Mouse (Mus musculus): ENCODE data around the gene Iqgap3. TPM values are rescaled to one million over a fixed set of nuclear protein-coding genes. Genes with fewer than 3 reads are reported as not detected.
A peak's percentile ranks its signal among the peaks of the same experiment; 100 is the strongest.

Gene Iqgap3
- total RNA-seq, 2 experiments from 2014 or later = 0.15 to 0.20 TPM

DNA sequence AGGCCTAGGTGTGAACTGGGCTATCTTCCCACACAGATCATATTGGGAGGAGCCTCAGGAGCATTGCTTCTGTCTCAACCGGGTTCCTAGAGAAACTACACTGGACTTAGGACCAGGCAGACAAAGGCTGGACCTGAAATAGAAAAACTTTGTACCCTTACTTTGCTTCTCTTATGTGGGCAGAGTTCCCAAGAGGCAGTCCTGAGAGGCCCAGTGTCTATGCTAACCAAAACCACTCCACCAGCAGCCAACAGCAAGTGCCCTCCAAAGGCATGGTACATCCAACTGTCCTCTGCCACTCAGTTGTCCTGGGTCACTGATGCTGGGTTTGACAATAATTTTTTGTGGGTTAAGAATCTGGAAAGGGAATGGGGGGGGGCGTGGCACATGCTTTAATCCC lies 50.7 kb downstream of the Iqgap3 start:
- Histone ChIP-seq H3K4me3 (no peak overlapping the region), H3K27ac (peak overlapping the region; percentile 91)
- intact Hi-C loops (cut with DNase I) = loop anchor here (2.0 kb wide), 1 partner anchor 44 kb away; no protein-coding TSS in a partner anchor
- no peak for TF ChIP-seq CTCF (IDR thresholded peaks at IDR 0.05)
- DNase-seq = no peak

DNA sequence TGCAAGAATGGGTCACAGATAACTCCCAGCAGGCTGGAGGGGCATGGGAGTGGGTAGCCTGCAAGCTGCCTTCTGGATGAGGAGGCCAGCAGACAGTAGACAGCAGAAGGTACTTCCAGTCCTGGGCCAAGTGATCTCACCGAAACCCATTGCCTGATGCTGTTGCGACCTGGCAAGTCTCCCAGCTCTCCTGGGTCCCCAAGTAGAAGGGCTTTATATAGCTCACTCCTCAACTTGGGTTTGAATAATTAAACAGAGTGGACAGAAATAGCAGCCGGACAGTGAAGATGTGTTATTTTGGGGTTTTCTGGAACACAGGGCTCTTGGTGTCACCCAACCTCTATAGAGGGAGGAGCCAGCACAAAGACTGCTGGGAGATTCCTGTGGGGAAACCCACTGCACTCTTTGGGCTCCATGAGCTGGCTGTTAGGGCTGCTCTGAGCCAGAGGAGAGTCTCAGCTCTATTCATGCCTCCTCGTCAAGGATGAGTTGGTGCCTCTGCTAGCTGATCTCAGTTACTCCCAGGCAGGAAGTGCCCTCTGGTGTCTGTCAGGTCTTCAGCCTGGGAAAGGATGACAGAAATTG lies 51.5 kb downstream of the Iqgap3 start:
- TF ChIP-seq CTCF (IDR thresholded peaks at IDR 0.05) = peak; percentile 33; the same call in 1 of the 2 replicates
- peak; percentile 89 for DNase-seq
- H3K4me3 ChIP-seq = peak overlapping the region; percentile 58
- H3K27ac ChIP-seq = peak overlapping the region; percentile 91
- intact Hi-C loops (cut with DNase I) = loop anchor here (2.0 kb wide), 1 partner anchor 44 kb away; no protein-coding TSS in a partner anchor

DNA sequence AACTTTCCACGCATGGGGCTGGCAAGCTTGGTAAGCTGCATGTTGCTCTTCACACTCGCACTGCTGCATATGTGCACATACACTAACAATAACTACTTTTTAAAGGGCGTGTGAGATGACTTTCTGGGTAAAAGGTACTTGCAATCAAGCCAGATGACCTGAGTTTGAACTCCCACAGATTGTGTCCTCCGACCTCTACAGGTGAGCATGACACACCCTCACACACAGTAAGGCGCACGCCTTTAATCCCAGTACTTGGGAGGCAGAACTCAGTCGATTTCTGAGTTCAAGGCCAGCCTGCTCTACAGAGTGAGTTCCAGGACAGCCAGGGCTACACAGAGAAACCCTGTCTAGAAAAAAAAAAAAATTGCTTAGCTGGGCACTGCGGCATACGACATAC lies 54.6 kb downstream of the Iqgap3 start:
- intact Hi-C loops (cut with DNase I) = no loop called here
- no peak for DNase-seq
- TF ChIP-seq CTCF (IDR thresholded peaks at IDR 0.05) = no peak
- peak overlapping the region; percentile 100 for H3K27ac ChIP-seq
- no peak overlapping the region for H3K4me3 ChIP-seq

DNA sequence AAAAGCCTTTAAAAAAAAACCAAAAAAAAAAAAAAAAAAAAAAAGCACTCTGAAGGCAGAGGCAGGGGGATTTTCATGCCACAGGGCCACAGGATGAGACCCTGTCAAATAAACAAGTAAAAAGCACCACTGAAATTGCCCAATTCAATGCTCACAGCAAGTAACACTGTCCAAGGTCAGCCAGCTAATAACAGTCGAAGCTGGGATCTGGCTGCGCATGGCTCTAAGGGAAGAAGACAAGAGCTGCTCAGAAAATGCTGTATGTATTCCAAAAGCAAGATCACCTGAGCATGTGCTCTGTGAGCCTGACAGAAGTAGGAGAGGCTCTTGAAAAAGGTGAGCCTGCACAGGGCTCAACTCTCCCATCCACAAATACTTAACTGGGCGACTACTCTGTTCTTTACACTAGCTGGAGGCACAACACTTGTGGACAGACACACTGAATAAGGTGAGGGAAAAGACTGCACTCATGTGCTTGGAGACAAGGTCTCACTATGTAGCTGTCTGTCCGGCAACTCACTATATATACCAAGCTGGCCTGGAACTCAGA lies 55.2 kb downstream of the Iqgap3 start:
- TF ChIP-seq CTCF (IDR thresholded peaks at IDR 0.05) = no peak
- intact Hi-C loops (cut with DNase I) = no loop called here
- H3K4me3 ChIP-seq = peak overlapping the region; percentile 95
- DNase-seq = no peak
- peak overlapping the region; percentile 100 for H3K27ac ChIP-seq

DNA sequence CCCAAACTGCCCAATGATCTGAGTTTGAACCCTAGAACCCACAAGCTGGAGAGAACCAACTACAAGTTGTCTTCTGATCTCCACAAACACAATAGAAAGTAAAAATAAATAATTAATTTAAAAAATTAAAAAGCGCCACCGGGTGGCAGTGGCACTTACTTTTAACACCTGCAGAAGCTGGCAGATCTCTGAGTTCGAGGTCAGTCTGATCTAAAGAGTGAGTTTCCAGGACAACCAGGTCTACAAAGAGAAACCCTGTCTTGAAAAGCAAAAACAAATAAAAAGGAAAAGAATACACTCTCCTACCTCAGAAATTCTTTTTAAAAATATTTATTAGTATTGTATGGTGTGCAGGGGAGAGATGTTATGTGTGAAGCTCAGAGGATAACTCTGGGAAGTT lies 56.0 kb downstream of the Iqgap3 start:
- intact Hi-C loops (cut with DNase I) = no loop called here
- peak; percentile 25 for DNase-seq
- peak; percentile 28 for TF ChIP-seq CTCF (IDR thresholded peaks at IDR 0.05)
- peak overlapping the region; percentile 95 for H3K4me3 ChIP-seq
- H3K27ac ChIP-seq = peak overlapping the region; percentile 100

DNA sequence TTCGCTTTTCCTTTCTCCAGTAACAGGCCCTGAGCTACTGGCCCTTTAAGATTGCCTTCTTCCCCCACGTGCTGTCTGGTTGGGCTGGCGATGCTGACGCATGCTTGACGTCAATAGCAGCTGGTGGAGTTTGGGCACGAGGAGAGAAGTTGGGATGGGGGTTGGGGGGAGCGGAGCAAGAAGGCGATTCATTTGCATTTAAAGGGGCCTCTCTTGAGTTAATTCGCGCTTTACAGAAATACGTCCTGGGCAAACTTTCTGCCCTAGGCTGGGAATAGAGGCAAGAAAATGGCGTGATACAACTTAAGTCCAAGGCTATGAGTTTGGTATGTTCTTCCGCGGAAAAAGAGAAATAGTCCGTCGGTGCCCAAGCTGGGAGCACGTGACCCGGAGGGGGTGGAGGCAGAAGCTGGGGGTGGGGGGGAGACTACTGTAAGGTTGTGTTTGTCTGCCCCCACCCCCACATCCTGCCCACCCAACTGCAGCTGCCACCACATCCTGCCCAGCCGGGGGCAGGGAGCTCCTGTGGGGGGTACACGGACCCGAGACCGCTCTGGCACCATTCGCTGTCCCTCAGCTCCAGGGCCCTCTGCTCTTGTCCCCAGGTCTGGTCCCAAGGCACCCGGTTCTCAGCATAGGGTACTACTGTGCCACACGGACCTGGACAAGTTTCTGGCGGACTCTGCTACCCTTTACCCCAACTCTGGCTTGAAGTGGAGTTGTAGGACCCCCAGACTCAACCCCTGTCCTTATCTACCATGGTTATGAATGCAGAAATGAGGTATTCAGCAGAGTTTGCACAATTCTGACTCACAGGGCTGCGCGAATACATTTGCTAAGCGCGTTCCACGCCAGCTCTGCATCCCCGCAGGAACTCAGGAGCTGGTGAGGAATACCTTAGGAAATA lies 56.8 kb downstream of the Iqgap3 start:
- H3K27ac ChIP-seq = peak overlapping the region; percentile 100
- intact Hi-C loops (cut with DNase I) = no loop called here
- TF ChIP-seq CTCF (IDR thresholded peaks at IDR 0.05) = no peak
- peak overlapping the region; percentile 95 for H3K4me3 ChIP-seq
- peak; percentile 96 for DNase-seq

DNA sequence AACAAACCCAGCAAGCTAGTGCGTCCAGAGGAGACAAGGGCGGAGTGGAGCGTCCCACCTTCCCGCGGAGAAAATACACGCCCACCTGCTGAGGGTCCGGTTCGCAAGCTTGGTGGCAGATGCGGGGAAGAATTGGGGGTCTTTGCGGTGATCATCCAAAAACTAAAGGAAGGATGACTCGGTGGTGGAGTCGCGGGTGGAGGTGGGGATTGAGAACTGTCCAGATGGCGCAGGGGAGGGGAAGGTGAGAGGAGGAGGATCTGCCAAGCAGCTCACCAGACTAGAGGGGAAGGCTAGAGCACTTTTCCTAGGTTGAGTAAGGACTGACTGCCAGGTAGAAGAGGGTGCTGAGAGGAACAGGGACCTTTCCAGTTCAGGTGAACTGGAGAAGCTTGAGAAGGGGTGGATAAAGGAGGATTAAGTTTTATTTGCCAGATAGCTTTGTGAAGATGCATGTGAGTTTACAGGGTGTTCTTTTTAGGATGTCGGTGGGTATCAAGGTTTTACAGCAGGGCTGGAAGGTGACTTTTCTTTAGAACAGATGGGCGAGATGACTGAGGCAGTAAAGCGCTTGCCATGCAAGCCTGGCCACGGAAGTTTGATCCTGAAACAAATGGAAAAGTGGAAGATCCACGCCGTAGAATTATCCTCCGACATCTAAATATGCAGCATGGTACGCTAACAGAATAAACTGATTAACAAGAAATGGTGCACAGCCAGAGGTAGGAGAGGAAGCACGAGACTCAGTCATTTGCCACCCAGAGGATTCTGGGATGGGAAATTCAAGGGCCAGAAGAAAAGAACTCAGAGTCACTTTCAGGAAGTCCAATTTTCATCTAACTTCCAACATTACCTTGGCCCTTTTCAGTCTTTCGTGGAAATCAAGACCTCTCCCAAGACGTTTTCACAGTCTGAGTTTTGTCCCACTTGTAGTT lies 57.7 kb downstream of the Iqgap3 start:
- intact Hi-C loops (cut with DNase I) = loop anchor here (10.0 kb wide), 1 partner anchor 355 kb away; no protein-coding TSS in a partner anchor
- peak; percentile 73 for DNase-seq
- TF ChIP-seq CTCF (IDR thresholded peaks at IDR 0.05) = no peak

DNA sequence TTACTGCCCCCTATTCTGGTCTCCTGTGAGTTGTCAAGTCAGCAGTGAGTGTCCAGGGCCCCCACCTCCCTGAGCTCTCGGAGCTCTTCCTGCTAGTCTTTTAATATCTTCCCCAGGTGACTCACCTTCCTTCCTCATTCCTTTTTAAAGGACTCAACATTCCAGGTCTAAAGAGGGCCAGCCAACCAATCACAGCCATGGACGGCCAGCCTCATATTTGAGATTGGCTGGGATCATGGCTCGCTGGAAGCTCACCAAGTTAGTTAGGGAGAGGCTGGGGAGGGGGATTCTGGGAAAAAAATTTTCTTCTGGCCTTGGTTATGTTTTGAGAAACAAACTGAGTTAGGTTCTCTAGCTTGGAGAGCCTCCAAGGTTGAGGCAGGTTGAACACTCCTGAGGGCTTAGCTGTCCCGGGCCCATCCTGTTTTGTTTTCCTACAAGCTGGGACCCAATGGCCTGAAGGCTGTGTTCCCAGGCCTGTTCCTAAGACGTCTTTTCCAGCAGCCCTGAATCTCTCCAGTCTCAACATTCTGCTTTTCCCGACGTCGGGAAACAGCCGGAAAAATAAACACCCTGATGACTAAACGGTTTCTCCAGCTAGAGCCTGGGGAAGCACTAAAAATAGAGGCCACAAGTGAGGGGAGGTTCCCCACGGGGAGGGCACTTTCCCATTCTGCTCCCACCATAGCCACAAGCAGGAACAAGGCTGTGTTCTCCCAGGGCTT lies 58.6 kb downstream of the Iqgap3 start:
- no peak for TF ChIP-seq CTCF (IDR thresholded peaks at IDR 0.05)
- peak overlapping the region; percentile 95 for H3K4me3 ChIP-seq
- peak overlapping the region; percentile 100 for H3K27ac ChIP-seq
- peak; percentile 71 for DNase-seq
- intact Hi-C loops (cut with DNase I) = loop anchor here (10.0 kb wide), 1 partner anchor 354 kb away; no protein-coding TSS in a partner anchor

More for the DNA sequence above, 57.7 kb downstream of the Iqgap3 start:
- Histone ChIP-seq H3K27ac (peak overlapping the region; percentile 100), H3K4me3 (peak overlapping the region; percentile 95)

DNA sequence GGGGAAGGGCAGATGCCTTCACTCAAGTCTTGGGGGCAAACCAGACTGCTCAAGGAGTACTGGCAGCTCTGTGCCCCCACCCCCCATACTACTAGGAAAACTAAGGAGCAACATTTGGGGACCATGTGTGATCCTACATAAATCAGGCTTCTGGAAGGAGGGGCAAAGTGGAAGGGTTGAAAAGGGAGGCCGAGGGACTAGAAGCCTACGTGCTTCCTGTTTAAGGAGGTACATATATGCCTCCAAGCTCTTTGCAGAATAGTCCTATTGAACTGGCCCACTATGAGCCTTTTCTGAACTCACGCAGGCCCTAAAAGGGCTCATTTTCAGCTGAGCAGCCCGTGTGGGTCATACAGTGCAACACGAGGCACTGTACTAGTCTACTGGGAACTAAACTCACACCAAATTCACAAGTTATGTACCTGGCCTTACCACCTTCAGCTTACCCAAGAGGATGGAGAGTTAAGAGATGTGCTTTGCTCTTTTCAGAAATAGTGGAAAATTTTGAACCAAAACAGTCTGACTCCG lies 59.2 kb downstream of the Iqgap3 start:
- intact Hi-C loops (cut with DNase I) = loop anchor here (10.0 kb wide), 1 partner anchor 354 kb away; no protein-coding TSS in a partner anchor
- TF ChIP-seq CTCF (IDR thresholded peaks at IDR 0.05) = no peak
- peak overlapping the region; percentile 95 for H3K4me3 ChIP-seq
- peak overlapping the region; percentile 100 for H3K27ac ChIP-seq
- no peak for DNase-seq

DNA sequence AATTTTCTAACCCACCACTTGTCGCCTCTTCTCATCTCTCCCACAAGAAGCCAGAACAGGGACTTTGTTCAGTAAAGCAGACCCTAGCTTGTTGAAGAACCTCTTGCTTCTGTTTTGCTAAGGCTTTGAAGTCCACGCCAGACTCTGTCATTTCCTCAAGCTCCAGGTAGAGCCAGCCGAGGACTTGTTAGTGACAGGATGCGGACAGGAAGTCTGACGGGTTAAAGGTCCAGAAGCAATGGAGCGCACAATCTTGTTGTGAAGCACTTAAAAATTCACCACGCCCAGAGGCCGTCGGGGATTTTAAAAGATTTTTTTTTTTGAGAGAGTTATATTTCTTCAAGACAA lies 59.6 kb downstream of the Iqgap3 start:
- DNase-seq = peak; percentile 46
- H3K4me3 ChIP-seq = peak overlapping the region; percentile 95
- peak overlapping the region; percentile 100 for H3K27ac ChIP-seq
- TF ChIP-seq CTCF (IDR thresholded peaks at IDR 0.05) = no peak
- intact Hi-C loops (cut with DNase I) = loop anchor here (10.0 kb wide), 1 partner anchor 353 kb away; no protein-coding TSS in a partner anchor

Measured in gastrocnemius, adult 2 months (tissue).